Mouse (Mus musculus) large intestine, adult 2 months (tissue): ENCODE measurements at regions not wholly inside any gene's neighbourhood (a gene's known extent, or its start where the extent isn't known, plus 50 kb on each side); places are given as distances from the start of the nearest gene placed in this dataset.
A peak's percentile ranks its signal among the peaks of the same experiment; 100 is the strongest.

ENCODE experiments used
- DNase-seq: peaks from one replicate; pipeline ENCODE4 v3.0.0-alpha.2; 2012; ENCODE audit warnings: low read depth, low spot score
- WGBS: fragments of 180-500 bp; shearing (Covaris S2); methylation state at CpG from one replicate; pipeline ENCODE4 v1.1.7; 2018; 5-methylcytosine and 5-hydroxymethylcytosine counted together

DNA sequence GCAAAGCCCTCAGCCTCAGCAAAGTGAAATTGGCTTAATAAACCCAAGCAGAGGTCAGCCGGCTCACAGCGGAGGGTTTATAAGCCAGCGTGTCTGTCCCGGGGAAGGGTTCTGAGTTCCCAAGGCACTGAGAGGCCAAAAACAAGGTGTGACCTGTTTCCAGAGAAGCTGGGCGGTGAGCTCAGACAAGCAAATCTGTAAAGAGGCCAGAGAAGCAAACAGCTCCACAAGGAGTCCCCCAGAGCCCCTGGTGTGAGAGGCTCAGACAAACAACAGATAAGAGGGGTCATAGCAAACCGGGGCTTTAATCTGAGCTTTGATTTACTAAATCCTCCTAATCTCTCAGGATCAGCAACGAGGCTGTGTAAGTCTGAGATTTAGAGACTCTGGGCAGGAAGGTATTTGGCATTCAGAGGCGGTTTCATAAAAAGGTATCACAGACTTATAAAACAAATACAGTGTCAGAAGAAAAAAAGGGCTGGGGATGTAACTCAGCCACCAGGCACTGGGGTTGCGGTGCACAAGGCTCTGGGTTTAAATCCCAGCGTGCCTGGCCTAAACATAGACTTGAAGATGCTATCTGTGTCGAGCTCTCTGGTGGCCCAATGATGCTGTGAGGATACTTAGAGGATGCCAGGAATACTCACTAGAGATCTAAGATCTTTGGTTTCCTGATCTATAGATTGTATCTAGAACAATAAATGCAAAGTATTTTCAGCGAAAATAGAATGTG is 67.8 kb upstream of the Glrp1 start:
- no peak for DNase-seq
- 71% methylated on average over 12 of the region's 12 CpGs for WGBS

DNA sequence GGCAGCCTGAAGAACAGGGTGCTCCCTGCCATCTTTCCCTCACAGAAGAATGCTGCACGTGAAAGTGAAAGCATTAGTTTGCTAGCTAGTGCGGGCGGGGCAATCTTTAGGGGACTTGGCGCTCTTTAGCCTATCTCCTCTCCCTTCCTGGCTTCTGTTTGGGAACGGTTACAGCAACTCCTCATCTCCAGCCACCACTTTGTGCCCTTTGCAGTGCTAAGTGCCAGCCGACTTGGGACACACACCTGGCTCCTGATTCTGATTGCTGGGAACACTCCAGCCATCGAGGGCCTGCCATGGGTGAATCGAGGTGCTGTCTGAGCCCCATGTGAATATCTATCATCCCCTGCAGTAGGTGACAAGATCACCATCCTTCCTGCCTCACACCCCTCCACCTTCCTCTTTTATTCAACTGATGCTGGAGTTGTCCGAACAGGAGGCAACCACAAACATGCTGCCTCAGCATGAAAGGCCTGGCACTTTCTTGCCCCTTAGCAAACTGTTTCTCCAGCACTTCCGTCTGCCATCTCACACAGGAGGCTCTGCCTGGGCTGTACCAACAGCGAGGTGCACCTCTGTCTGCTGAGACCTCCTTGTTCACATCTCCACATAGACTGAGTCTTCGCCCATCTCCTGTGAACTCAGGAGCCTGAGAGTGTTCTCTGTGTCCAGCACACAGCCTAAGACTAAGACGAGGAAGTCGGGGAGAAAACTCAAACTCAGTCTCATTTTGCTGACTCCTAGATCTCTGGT is 66.2 kb upstream of the Glrp1 start:
- 36% methylated on average over 14 of the region's 14 CpGs for WGBS
- DNase-seq = peak; percentile 25

DNA sequence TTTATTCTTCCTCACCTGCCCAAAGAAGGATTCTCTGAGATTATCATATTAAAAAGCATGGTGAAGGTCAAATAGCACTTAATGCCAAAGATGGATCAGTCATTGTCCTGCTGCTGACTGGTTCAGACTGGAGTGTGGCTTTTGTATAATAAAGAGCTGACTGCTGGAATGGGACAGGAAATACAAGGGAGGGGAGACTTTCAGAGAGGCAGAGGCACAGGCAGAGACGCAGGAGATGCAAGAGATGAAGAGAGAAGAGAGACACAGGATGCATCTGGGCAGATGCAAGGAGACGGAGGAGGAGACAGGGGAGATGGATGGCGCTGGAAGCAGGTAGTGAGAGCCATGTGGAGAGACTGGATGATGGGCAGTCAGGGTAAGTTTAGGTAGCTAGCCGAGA is 65.4 kb upstream of the Glrp1 start:
- no peak for DNase-seq
- WGBS = 68% methylated on average over 4 of the region's 4 CpGs

DNA sequence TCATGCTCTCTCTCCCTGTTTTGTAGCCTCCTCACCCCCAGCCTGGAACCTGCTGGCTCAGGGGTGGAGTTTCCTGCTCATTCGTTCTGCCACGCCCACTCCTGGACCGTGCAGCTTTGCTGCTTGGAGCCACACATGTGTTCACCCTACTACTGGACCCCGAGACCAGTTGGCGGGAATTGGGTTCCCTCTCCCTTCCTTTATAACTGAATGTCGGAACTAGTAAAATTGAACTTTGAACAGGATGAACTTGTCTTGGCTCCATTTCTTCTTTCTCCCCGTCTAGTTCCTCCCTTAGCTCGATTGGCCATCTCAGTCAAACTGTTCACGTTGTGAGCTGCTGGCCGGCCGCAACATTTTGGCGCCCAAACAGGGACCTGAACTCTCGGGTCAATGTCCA is 62.3 kb upstream of the Glrp1 start:
- WGBS = 75% methylated on average over 13 of the region's 13 CpGs
- DNase-seq = no peak

DNA sequence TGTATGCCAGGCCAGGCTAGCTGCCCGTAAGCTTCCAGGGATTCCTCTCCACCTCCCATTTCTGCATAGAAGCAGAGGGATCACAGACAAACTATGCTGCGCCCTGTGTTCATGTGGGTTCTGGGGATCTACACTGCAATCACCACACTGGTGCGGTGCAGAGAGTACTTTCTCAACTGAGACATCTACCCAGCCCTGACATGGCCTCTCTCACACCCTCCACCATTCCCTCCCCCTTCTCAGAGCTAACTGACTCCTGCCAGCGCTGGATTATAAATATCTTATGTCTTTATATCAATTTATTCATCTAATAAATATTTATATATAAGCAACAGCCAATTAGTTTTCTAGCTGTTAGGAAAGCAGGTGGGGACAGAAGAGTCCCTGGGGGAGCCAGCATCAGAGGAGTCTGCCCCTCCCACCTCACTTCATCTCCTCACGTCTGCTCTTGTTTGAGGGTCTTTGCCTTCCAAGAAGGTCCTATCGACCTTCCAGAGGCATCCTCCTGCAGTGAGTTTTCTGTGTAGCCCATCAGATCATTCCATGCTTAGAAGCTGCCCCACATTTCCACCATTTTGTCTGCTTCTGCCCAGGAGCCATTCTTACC is 58.7 kb upstream of the Glrp1 start:
- no peak for DNase-seq
- WGBS = 80% methylated on average over 6 of the region's 6 CpGs

DNA sequence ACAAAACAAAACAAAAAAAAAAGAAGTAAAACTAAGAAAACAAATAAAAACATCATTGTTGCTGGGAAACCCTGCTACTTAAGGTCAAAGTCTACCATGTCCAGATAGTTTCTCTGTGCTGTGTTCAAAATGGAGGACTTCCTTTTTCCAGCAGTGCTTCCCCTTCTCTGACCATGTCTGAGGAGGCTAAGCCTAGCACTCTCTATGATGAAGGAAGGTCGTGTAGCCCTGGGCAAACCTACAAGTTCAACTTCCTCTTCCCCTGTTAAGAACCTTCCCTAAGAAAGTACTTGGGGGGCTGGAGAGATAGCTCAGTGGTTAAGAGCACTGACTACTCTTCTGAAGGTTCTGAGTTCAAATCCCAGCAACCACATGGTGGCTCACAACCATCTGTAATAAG is 57.3 kb upstream of the Glrp1 start:
- no peak for DNase-seq
- WGBS = 82% methylated on average over 1 of the region's 1 CpGs

DNA sequence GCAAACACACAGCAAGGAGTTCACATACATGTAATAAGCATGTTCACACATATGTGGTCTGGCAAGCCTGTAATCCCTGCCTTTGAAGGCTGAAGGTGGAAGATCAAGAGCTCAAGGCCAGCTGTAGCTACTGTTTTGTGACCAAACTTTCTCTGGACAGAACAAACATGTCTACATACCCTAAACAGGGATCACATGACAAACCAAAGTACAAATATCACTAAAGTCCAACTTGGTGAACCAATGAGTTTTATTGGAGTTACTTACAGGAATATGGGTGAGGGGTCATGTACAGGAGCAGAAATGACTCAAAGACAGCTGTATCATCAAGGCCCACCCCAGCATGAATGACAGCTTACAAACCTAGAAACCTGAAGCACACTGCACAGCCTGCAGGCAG is 56.6 kb upstream of the Glrp1 start:
- DNase-seq = no peak

DNA sequence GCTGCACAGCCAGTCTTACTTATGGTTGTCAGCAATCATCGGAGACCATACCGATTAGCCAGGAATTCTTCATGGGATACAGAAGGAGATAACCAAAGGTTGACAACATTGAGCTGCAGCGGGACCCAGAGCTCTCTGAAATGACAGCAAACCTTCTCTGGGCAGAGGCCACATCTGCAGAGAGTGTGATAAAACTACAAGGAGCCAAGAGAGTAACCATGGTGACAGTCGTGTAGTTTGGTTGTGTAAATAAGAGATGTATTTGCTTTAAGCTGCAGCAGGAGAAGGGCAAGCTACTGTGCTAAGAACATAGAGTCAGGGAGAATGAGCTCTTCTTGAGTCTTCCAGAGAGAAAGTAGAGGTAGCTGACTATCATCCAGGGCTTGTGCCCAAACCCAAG is 55.0 kb upstream of the Glrp1 start:
- 40% methylated on average over 4 of the region's 4 CpGs for WGBS
- DNase-seq = no peak

DNA sequence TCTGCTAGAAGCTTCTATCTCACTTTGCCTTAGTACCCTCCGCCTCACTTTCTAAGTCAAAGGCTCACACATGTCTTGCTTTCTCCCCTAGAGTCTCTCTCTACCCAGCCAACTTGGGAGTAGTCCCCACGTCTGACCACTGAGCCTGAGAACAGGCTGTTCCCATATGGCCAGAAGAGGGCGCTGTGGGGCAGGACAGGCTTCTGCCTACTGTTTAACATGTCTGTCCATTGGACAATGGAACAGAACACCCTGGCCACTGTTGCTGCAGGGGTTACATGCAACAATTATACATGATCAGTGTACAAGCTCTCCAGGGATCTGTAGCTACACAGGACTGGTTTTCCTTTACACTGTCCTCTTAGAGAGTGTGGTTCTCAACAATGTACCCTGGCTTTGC is 52.5 kb upstream of the Glrp1 start:
- peak; percentile 19 for DNase-seq
- 47% methylated on average over 3 of the region's 3 CpGs for WGBS

DNA sequence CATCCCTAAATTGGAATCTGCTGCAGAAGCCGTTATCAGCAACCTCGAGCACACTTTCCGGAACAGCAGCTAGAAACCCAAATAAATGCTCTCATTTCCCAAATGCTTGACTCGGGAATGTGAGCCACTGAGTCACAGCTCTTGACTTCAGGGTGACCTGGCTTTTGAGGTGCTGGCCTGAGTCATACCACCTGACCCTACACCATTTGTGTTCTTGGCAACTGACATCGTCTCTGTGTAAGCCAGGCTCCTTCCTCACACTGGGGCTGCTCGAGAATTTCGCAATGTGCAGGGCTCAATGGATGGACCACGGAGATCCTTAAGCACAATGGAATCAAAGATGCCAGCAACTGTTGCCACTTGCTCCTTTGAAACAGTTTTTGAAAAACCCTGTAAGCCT is 50.9 kb upstream of the Glrp1 start:
- DNase-seq = no peak
- 72% methylated on average over 8 of the region's 8 CpGs for WGBS
